Mouse (Mus musculus): ENCODE results near the gene Agtpbp1.

Agtpbp1 gene

DNA sequence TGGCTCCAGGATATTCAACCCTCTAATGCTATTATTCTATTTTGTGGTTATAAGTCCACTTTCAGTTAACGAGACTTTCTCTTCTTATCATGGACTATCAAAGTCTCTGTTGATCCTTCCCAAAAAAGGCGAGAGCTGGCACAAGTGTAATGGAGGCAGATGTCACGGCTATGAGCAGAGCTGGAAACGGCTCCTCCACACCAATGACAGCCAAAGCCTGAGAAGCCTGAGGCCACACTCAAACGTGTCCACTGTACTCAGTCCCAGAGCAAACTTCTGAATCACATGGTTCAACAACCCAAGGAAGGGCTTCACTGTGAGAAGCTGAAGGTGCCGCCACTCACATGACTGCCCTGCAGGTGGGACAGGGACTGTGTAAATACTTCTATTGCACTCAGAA lies 51.7 kb downstream of the Agtpbp1 start:
- DNase-seq (ENCODE audit: low spot score): no peak

DNA sequence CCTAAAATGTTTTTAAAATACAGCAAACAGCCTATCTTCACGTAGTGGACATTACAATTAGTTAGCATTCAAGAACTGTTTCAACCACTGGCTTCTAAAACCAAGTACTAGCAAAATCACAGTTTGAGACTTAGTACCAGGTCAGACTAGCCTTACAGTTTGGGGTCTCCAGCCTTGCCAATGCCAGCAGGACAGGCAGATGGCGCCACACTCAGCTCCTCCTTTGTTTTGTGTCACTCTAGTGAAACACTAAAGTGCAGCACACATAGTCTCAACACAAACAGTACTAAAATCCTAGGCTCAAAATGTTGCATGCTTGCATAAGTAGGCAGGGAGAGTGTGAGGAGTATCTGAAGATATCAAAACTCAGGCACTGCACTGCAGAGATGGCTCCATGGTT lies 53.8 kb downstream of the Agtpbp1 start:
- no peak for DNase-seq (ENCODE audit: low spot score)

DNA sequence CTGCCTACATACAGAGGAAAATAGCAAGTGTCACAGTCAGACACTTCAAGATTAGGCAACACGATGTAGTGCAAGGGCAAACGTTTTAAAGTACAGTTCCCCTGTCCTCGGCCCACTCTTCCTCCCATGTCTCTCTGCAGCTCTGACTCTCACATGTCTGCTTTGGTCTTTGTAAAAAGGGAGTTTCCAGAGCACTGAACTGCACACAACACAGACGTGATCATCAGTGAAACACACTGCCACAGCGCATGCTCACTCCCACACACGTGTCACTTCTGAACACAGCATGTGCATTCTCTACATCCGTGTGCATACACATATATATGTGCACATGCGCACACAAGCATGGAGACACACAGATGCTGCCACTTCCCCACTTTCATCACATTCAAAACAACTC lies 54.5 kb downstream of the Agtpbp1 start:
- no peak for DNase-seq (ENCODE audit: low spot score)

DNA sequence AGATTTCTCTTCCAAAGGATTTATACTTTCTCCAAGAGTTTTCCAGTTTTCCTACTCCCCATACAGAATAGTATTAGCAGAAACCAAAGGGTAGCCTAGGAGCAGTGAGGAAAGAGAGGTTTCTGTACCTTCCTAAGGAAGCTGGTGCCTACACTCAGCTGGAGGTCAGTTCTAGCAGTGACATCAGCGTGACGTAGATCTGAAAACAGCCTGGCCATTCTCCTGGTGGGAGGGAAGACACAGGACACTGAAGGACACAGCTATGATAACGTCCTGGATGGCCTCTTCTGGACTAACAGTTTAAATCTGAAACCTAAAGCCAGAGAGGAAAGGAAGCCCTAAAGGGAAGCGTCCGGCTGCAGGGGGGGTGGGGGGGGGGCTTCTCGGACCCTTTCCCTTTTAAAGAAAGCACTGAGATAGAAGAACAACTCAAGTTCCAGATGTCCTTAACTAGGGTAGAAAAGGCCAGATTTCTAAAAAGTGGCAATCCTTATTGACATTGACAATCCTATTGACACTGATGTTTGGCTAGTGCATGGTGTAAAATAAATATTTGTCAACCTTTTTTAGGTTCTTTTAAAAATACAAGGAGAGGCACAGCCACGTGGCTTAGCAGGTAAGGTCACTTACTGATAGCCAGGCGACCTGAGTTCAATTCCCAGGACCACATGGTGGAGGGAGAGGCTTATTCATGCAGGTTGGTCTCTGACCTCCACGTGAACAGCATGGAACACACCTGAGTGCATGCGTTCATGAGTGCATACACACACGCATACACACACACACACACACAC lies 63.6 kb downstream of the Agtpbp1 start:
- DNase-seq (ENCODE audit: low spot score): no peak

DNA sequence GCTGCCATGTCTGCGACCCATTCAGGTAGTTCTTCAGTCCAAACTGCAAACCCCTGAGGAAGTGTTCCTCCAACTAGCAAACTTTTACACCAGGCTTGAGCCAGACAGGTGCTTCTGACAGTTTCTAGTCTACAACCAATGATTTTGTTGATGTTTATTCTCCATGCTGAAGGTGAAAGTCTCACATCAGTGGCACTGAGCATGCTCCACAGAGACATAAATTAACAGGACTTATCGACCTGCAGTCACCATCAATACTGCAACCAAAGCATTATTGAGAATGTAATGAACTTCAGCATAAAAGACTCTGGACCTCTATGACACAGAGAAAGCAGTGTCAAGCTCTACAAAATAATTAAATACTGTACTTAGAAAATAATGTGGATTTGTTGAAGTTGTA lies 64.2 kb downstream of the Agtpbp1 start:
- DNase-seq (ENCODE audit: low spot score): no peak

DNA sequence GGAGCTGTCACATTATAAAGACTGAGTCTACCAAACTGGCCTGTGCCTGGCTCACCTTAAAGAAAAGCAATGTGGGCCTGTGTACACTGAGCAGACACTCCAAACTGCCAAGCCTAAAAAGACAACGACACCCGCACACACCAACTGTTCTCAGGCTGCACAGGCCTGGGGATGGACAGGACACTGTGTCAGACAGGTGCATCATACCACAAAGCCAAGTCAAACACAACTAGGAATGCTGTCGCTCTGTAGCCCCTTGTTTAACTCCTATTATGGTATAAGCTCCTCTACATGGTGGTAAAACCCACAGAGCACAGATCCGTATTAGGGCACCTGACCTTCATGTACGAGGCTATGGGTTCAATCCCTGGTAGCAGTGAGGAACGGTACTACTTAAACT lies 65.5 kb downstream of the Agtpbp1 start:
- DNase-seq (ENCODE audit: low spot score): no peak

DNA sequence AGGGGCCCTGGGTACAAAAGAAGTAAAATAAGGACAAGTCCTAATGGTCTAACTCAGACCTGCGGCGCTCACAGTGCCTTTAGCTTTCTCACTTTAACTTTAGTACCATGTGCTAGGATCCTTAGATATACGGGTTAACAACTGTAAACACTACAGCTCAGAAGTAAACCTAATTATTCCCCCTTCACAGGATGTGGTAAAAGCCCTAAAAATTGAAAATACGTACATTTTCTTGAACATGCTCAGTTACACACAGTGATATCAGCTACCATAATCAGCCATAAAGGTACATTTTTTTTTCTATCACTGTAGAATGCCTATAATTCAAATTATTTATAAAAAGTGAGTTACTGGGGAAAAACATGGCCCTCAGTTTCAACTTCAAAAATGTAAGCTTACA lies 67.0 kb downstream of the Agtpbp1 start:
- no peak for DNase-seq (ENCODE audit: low spot score)

DNA sequence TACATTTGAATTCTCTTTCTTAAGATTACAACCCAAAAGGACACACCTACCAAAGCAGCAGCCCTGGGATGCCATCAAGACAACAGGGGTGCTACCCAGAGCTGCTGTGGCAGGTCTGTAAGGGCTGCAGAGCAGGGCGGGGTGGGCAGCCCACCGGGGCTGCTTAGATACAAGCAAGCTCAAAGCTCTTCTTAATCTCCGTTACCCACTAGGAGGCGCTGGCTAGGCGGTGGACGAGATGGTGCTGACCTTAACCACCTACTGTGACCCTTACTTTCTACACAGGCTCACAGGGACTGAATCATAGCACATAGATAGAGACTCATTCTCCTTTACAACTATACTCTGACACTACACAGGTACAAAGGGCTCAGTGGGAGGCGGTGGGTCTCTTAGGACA lies 70.0 kb downstream of the Agtpbp1 start:
- peak; percentile 46 for DNase-seq (ENCODE audit: low spot score)

DNA sequence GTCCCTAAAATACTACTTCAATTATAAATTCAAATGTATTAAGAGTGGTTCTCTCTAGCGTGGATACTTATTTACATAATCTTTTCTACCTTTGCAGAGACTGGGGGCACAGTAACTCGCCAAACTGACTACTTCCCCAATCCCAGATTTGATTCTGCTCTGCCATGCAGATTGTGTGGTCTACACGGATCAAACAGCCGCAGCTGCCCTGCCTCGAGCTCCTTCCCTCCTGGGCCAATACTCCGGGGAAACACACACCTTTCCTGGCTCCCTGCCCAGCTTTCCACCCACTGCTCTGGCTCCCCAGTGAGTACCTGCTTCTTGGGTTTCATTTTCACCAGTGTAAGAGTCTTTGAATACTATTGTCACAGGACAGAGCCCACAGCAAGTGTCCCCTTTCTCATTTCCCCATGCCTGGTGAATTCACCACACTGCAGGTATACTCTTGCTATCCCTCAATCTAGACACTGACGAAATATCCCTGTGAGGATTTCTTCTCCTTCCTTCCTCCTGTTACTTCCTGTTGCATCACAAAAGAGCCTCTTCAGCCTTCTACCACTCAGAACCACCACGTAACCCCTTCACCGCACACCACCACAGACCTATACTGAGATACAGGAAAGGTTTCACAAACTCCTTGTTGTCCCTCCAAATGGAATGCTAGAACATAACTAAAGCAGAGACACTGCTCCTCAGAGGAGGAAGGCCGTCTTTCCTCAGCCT lies 75.2 kb downstream of the Agtpbp1 start:
- DNase-seq (ENCODE audit: low spot score): peak; percentile 67

DNA sequence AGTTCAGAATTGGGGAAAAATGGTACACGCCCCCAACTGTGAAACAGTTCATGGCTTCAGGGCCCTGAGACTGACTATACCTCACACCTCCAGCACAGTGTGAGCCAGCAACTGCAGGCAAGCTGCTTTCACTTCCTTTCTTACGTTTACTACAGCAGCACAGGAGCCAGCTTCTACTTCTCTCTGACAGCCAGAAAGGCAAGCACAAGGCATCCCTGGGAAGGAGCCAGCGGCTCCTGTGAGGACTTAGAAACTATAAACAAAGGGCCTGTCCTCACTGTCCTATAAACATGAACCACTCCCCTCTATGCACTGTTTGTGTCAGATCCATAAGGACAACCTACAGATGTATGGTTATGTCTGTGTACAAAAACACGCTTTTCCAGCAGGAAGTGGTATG lies 76.4 kb downstream of the Agtpbp1 start:
- DNase-seq (ENCODE audit: low spot score): no peak

DNA sequence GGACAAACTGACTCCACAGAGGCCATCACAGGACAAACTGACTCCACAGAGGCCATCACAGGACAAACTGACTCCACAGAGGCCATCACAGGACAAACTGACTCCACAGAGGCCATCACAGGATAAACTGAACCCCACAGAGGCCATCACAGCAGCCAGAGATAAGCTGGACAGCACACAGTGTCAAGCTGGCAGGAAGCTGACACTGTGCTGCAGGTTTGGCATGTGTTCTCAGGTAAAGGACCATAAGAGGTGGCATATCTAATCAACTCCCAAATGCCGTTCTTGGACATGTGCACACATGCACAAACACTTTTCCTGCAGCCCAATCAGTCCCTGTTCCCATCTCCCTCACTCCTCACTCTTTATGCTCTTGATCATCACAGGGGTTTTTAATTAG lies 78.6 kb downstream of the Agtpbp1 start:
- DNase-seq (ENCODE audit: low spot score): no peak

DNA sequence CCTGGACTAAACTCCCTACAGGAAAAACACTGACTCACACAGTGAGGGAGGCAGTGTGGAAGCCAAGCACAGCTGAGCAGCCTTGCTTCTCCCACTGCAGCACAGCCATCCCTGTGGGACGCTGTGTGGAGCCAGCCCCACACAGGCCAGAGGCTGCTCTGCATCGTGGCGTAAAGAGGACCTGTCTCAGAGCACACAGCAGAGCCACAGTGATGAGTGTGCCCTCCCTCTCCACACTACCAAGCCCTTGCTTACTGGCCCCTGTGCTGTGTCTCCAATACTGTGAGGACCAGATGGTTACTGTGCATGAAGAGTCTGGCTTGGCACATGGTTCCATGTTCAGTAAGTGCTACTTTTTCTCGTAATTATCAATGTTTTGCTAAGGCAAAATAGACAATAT lies 79.2 kb downstream of the Agtpbp1 start:
- no peak for DNase-seq (ENCODE audit: low spot score)

DNA sequence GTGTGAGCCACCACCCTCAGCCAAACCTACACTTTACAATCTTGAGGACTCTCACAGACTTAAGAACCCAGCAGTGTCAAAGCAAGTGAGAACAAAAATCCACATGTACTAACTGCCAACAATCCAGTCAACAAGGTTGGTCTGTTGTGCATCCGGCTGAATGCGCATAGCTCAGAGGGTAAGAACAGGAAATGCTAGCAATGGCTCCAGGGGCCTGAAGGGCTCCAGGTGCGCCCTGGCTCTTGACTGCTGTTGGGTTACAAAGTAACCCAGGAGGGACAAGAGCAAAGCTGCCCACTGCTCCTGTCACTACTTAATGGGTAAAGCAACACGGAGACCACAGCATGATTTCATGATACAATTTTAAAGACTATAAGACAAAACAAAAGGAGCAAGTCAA lies 81.4 kb downstream of the Agtpbp1 start:
- peak; percentile 3 for DNase-seq (ENCODE audit: low spot score)

DNA sequence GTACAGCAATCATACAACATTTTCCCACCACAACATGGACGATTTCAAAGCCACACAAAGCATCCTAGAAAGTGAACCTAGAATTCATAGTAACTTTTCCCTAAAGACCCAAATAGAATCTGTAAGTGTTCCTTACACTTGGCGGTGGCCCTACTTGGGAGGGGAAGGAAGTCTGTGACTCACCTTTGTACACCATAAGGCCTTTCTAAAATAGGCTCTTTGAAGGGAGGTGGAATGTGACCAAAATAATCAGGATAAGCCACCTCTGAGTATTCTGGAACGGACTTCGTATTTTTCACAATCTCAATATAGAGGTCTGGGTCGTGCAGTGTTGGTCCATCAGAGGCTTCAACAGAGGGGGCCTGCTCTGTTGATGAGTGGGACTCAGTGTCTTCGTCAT lies 85.2 kb downstream of the Agtpbp1 start:
- DNase-seq (ENCODE audit: low spot score): no peak

DNA sequence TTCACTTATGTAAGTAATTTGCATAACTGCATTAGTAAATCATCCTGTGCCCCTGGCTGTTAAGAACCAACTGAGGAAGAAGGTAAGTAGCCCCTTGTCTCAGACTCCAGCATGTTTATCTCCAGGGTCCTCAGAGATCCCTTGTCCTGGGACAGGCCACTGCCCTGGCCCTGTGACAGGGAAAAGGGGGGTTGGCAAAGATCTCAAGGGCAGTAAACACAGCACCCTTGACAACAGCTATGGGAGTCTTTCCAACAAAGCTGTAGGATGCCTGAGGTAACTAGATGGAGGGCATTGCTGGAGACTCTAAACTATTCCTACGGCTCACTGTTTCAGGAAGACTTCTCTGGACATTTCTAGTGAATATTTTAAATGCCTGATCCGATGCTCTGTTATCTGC lies 85.7 kb downstream of the Agtpbp1 start:
- no peak for DNase-seq (ENCODE audit: low spot score)

DNA sequence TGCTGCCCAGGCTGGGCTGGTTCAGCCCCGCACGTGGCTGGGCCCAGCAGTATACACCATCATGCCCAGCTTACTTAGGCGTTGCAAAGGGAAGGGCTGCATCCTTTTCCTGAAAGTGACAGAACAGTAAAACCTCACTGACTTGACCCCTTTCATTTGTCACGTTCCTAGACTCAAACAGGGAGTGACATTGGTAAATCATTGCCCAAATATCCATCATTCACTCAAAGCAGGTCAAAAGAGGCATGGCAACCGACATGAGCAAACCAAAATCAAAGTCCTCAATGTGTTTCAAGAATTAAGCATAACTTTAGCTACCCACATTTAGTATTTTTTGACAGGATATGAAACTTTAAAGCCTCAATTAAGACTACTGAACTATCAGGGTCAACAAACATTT lies 86.8 kb downstream of the Agtpbp1 start:
- DNase-seq (ENCODE audit: low spot score): no peak

DNA sequence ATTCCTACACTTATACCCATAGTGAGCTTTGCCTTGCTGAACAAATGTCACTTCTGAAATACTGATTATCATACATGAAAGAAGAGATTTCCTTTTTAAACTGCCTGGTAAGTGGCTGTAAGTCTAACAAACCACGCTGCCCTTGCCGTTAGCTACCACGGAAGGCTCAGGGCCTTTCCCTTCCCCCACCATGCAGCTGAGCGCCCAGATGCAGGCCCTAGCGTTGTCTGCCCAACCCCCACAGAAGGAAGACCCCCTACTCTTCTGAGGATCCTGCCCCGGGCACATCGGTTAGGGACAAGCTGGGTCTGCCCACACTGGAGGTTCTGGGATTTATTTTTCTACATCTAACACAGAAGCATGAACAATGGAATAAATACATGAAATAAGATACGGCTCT lies 89.2 kb downstream of the Agtpbp1 start:
- DNase-seq (ENCODE audit: low spot score): no peak

DNA sequence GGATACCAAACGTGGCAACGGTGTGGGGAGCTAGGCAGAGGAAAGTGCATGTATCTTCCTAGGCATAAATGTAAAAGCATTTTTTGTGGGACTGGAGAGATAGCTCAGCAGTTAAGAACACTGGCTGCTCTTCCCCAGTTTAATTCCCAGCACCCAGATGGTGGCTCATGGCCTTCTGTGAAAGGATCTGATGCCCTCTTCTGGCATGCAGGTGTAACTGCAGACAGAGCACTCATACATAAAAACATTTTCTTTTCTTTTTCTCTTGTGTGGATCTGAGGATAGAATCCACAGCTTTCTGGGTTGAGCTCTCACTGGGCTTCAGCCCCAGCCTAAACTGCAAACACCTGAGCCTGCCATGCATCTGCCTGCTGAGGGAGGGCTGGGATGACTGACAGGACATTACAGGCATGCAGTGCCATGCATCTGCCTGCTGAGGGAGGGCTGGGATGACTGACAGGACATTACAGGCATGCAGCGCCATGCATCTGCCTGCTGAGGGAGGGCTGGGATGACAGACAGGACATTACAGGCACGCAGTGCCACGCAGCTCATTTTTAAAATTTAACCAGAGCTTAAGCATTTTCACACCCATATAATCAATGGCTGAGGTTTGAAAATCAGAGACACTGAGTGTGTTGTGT lies 90.3 kb downstream of the Agtpbp1 start:
- no peak for DNase-seq (ENCODE audit: low spot score)

DNA sequence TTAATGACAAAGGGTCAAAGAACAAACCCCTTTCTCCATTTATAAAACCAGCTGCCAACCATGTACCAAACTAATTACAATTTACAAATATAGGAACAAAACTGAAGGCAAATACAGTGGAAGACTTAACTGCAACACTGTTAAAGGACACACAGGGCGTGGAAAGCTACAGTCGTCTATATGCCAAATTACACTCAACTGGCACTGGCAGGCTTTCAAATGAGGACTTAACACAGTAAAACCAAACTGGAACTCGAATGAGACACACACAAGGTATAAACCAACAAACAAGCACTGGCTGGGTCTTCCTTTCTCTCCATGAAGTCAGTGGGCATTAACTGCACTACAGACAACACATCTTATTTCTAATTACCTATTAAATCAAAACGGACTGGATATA lies 94.3 kb downstream of the Agtpbp1 start:
- DNase-seq (ENCODE audit: low spot score): no peak

DNA sequence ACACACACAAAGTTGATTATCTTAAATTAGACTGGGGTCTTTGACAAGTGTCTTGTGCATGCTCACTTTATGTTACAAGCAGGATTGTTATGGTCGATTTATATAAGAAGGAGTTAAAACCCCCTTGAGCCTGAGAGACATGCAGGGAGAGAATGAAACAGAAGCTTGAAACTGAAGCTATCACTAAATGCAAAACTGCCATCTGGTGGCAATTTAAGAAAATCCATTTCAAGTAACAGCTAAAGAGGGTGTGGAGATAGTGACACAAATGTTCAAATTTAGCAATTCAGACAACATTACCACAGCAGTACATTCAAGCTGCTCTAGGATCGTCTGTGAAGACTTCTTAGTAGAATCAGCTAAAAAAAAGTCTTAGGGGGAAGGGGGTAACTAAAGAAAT lies 95.9 kb downstream of the Agtpbp1 start:
- DNase-seq (ENCODE audit: low spot score): no peak

DNA sequence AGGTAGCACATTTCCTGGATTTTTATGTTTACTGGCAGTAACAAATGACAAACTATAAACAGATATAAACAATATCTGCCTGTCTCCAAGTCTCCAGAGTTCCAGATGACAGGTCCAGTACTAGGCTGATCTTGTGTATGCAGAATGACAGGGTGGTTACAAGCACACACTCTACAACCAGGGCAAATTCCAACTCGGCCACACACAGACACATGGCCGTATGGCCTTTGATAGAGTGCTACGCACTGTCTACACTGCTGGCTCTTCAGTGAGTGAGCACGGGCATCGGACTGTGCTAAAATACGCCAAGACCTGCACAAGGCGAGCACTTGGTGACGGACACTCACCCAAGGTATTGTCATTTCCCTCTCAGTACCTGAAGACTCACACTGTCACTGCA lies 97.7 kb downstream of the Agtpbp1 start:
- no peak for DNase-seq (ENCODE audit: low spot score)

DNA sequence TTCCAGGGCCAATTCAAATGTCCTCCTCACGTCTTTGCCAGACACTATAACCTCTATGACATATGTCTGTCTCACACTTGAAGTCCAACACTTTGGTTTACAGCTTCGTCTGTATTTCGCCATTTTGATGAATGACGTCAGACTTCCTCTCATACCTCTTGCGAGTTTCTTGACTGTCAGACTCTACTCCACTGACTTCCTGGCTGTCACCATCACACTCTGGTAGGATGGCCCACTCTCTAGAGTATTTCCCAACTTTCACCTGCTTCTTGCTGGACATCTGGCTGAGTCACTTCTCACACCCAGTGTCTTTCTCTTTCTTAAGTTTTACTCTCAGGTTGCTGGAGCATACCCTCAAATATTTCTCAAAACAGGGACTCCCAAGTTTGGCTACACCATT lies 98.8 kb downstream of the Agtpbp1 start:
- DNase-seq (ENCODE audit: low spot score): no peak

DNA sequence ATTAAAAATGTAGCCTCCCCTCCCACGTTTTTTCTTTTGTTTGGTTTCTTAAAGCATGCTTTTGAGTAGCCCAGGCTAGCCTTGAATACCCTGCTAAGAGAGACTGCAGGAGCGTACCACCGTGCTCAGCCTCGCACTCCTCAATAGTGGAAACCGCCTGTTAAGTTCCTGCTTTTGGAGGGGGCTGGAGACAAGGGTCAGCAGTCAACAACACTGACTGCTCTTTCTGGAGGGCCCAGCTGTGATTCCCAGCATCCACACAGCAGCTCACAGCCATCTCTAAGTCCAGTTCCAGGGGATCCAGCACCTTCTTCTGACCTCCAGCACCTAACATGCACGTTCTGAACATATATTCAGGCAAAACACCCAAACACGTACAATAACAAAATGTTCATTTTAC lies 99.6 kb downstream of the Agtpbp1 start:
- DNase-seq (ENCODE audit: low spot score): no peak

All from lung, postnatal 25 days (tissue).